Mouse (Mus musculus) heart, adult 2 months (tissue): ENCODE results near the gene Efemp2. TPM values are rescaled to one million over a fixed set of nuclear protein-coding genes. Genes with fewer than 3 reads are reported as not detected.

Source experiments
- DNase-seq, 2 experiments: peaks; one replicate each; pipeline ENCODE4 v3.0.0; 2021
- H3K27ac ChIP-seq: fragments of 200-600 bp; 2 replicates; pipeline ENCODE4 v1.8.1; 2022
- H3K27me3 ChIP-seq: fragments of 200-500 bp; 2 replicates; pipeline ENCODE4 v1.6.1; 2012; ENCODE audit warnings: mild to moderate bottlenecking, low read length, inconsistent platforms, mixed read lengths; ENCODE audit not compliant: control insufficient read depth, insufficient read depth
- H3K36me3 ChIP-seq: fragments of 200-500 bp; 2 replicates; pipeline ENCODE4 v1.6.1; 2012; ENCODE audit warnings: low read length, inconsistent platforms; ENCODE audit not compliant: control insufficient read depth, insufficient read depth
- H3K4me1 ChIP-seq: fragments of 200-500 bp; 2 replicates; pipeline ENCODE4 v1.6.1; 2011; ENCODE audit warnings: low read length; ENCODE audit not compliant: control insufficient read depth, insufficient read depth
- H3K4me3 ChIP-seq: fragments of 200-600 bp; 2 replicates; pipeline ENCODE4 v1.8.1; 2022
- H3K79me2 ChIP-seq: fragments of 200-500 bp; replicated peaks from 2 replicates; pipeline ENCODE4 v1.6.1; 2012; ENCODE audit warnings: mild to moderate bottlenecking, inconsistent platforms, low read length, moderate library complexity, mixed read lengths; ENCODE audit not compliant: control insufficient read depth, insufficient read depth
- H3K9ac ChIP-seq: fragments of 200-500 bp; 2 replicates; pipeline ENCODE4 v1.6.1; 2012; ENCODE audit warnings: low read depth, mild to moderate bottlenecking, control low read depth, inconsistent platforms, low read length, mixed read lengths
- CTCF ChIP-seq: fragments of 200-600 bp; IDR thresholded peaks from 2 replicates; pipeline ENCODE4 v1.8.1; 2022; ENCODE audit warnings: antibody characterized with exemption, mild to moderate bottlenecking, moderate library complexity
- EP300 ChIP-seq: fragments of 200-500 bp; IDR thresholded peaks from 2 replicates; pipeline ENCODE4 v1.6.1; 2011; ENCODE audit warnings: low read depth, low read length, control low read depth; ENCODE audit not compliant: insufficient read depth
- POLR2A ChIP-seq: fragments of 200-500 bp; IDR thresholded peaks from 2 replicates; pipeline ENCODE4 v1.6.1; 2011; ENCODE audit warnings: mild to moderate bottlenecking, low read depth, low read length, control low read depth; ENCODE audit not compliant: insufficient read depth
- WGBS: fragments of 180-500 bp; shearing (Covaris S2); methylation state at CpG from one replicate; pipeline ENCODE4 v1.1.7; 2018; 5-methylcytosine and 5-hydroxymethylcytosine counted together
- intact Hi-C: fragments of 180-260 bp; cut with DNase I; formaldehyde crosslinking; loops from one replicate; pipeline ENCODE4 v1.15.1; 2025
- polyA plus RNA-seq: library from polyadenylated mRNA; depleted of rRNA; stranded (reverse); fragments of >200 nt; gene quantifications from 2 replicates; pipeline ENCODE4 v1.2.3, GENCODE M21; 2012
- total RNA-seq, 2 experiments: library from RNA; stranded (reverse); gene quantifications; 2 replicates each; pipeline ENCODE4 v1.2.3; 2021

Gene Efemp2
- total and polyA plus RNA-seq, 3 experiments, result 8.2 to 36.3 (median 10.3) TPM

DNA sequence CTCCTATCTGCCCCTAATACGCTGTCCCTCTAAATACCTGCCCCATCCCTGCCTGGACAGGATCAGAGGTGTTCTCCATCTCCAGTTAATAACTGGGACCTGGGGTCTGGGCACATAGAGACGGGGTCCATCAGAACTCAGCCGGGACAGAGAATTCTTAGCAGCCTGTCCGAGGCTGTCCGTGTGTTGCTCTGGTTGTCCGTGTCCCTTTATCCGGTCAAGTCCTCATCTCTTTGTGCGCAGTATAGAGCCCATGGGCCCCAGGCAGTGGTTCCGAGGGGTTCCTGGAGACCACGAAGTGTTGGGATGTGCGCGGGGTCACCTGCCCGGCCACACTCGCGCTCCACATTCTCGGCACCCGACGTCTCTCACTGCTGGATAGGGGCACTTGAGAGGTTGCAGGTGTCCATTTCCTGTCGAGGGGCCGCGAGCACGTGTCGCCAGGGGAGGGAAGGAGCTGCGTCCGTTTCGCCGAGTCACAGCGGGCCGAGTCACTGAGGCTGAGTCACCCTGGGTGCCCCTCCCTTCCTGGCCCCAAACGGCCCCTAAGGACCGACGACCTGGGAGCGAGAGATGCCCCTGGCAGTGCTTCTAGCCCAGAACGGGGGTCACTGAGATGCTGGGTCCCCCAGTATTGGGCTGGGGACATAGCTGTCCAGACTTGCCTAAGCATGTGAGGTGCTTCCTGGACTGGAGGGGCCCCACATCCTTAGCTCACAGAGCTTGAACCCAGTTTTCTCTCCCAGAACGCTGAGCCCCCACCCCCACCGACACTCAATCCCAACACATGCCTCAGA, 25.2 kb upstream of the Efemp2 start:
- Histone ChIP-seq H3K27ac (no peak overlapping the region), H3K9ac (no peak overlapping the region), H3K36me3 (no peaks in the 10 kb centered on the region), H3K4me1 (peaks cover 2% of the 10 kb centered on the region), H3K27me3 (peaks cover 6% of the 10 kb centered on the region; the same call in 1 of the 2 replicates), H3K79me2 (no peaks in the 10 kb centered on the region), H3K4me3 (peak overlapping the region; percentile 54; the same call in 1 of the 2 replicates)
- WGBS, result 5% methylated on average over 36 of the region's 36 CpGs
- intact Hi-C loops, result no loop called here
- TF ChIP-seq EP300 (no peak), POLR2A (no peak), CTCF (no peak)
- DNase-seq, result peak; percentile 40 to 50

DNA sequence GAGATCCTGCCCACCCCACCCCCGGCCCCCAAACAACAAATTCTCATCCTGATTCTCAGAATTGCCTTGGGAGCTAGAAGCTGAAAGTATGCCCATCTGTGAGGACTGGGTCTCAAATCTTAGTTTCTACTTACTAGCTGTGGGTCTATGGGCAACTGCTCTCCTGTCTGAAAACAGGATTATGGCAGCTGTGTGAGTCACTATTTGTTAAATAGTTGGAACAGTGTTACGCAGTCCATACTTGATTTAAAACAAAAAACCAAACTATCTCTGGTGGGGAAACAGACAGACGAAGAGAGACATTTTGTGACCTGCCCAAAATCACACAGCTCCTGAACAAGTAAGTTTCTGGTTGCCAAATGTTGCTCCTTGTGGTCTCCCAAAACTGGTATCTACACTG, 24.1 kb upstream of the Efemp2 start:
- peaks cover 6% of the 10 kb centered on the region; the same call in 1 of the 2 replicates for H3K27me3 ChIP-seq

DNA sequence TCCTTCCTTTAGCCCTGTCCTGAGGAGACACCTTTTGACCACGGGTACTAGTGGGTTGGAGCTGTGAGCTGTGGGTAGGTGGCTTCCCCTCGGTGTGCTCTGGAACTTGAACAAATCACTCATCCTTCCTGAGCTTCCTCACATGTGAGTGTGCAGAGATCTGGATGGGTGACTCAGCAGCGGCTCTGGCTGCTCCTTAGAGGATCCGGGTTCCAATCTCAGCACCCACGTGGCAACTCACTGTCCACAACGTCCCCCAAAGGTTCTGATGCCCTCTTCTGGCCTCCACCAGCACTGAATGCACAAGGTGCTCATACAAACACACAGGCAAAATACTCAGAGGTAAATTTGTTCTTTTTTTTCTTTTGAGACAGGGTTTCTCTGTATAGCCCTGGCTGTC, 22.0 kb upstream of the Efemp2 start:
- no peak for DNase-seq
- Histone ChIP-seq H3K4me3 (no peak overlapping the region), H3K79me2 (peaks cover 6% of the 10 kb centered on the region), H3K9ac (no peak overlapping the region), H3K27me3 (peaks cover 6% of the 10 kb centered on the region; the same call in 1 of the 2 replicates), H3K36me3 (peaks cover 12% of the 10 kb centered on the region), H3K27ac (no peak overlapping the region), H3K4me1 (peaks cover 4% of the 10 kb centered on the region)
- TF ChIP-seq POLR2A (0 out of 2 replicates have a peak, but pooled peaks have one; percentile 35), CTCF (no peak), EP300 (no peak)
- intact Hi-C loops, result no loop called here
- 53% methylated on average over 6 of the region's 6 CpGs for WGBS

More for the DNA sequence above, 24.1 kb upstream of the Efemp2 start:
- H3K4me1 ChIP-seq, result peaks cover 2% of the 10 kb centered on the region
- no peak overlapping the region for H3K4me3 ChIP-seq
- H3K27ac ChIP-seq, result no peak overlapping the region
- peaks cover 5% of the 10 kb centered on the region; the same call in 1 of the 2 replicates for H3K36me3 ChIP-seq
- WGBS, result 74% methylated on average over 3 of the region's 3 CpGs
- H3K9ac ChIP-seq, result no peak overlapping the region
- TF ChIP-seq EP300 (no peak), CTCF (no peak), POLR2A (no peak)
- no peaks in the 10 kb centered on the region for H3K79me2 ChIP-seq
- intact Hi-C loops, result no loop called here
- no peak for DNase-seq

DNA sequence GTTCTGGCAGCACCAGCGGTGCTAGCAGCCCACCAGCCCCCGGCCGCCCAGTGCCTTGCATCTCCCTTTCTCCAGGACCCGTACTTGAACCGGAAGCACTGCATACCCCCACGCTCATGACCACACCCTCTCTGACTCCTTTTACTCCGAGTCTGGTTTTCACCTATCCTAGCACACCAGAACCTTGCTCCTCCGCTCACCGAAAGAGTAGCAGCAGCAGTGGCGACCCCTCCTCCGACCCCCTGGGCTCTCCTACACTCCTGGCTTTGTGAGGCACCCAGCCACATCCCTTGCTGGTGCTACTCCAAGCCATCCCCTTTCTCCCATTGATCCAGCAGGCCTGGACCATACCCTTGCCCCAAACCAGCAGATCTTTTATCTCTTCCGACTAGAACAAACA, 18.7 kb upstream of the Efemp2 start:
- H3K27me3 ChIP-seq, result no peaks in the 10 kb centered on the region
- DNase-seq, result no peak
- peak overlapping the region; percentile 7; the same call in 1 of the 2 replicates for H3K9ac ChIP-seq
- WGBS, result 65% methylated on average over 12 of the region's 12 CpGs
- no peak for TF ChIP-seq EP300
- no peak for TF ChIP-seq CTCF
- no peak for TF ChIP-seq POLR2A
- peak overlapping the region; percentile 64 for H3K4me3 ChIP-seq
- intact Hi-C loops, result loop anchor here (2.0 kb wide), 1 partner anchor 22 kb away; no protein-coding TSS in a partner anchor
- H3K79me2 ChIP-seq, result peaks cover 6% of the 10 kb centered on the region
- H3K27ac ChIP-seq, result peak overlapping the region; percentile 99
- H3K36me3 ChIP-seq, result peaks cover 12% of the 10 kb centered on the region
- peaks cover 6% of the 10 kb centered on the region for H3K4me1 ChIP-seq

DNA sequence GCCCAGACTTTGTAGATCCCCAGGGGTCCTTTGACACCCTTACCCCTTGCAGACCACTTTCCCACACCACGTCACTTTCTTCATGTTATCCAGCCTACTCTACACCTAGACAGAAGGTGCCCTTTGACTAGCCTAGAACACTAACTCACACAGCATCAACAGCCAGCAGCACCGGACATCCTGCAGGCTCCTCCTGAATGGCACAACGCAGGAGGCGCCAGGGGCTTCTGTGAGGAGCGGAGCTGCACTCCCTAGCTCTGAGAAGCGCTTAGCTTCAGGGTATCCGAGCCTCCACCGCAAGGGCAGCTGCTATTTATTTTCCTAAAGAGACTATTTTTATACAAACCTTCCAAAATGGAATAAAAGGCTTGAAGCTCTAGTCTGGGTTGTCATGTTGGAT, 18.2 kb upstream of the Efemp2 start:
- Histone ChIP-seq H3K4me1 (peaks cover 6% of the 10 kb centered on the region), H3K27me3 (no peaks in the 10 kb centered on the region), H3K4me3 (peak overlapping the region; percentile 64), H3K36me3 (peaks cover 12% of the 10 kb centered on the region), H3K9ac (peak overlapping the region; percentile 97), H3K27ac (peak overlapping the region; percentile 99), H3K79me2 (peaks cover 6% of the 10 kb centered on the region)
- no peak for TF ChIP-seq EP300
- TF ChIP-seq CTCF, result no peak
- no peak for TF ChIP-seq POLR2A
- no peak for DNase-seq
- intact Hi-C loops, result loop anchor here (2.0 kb wide), 1 partner anchor 23 kb away; no protein-coding TSS in a partner anchor
- 42% methylated on average over 8 of the region's 8 CpGs for WGBS
